Comparison of ENCODE assay signal across 11 mouse cellular contexts in genomic region chr10:5096996-5097753, GRCm38 (mm10). TPM values are rescaled to one million over a fixed set of nuclear protein-coding genes. Genes with fewer than 3 reads are reported as not detected.
DNase-seq lines count a peak whose midpoint lies in the region; ATAC-seq and TF ChIP-seq lines count a peak whose summit lies in the region.
"Had no signal": no experiment of that assay in that cellular context is flagged by ENCODE, and none has a peak within 500 bp of the region (broad histone marks: within the 10 kb centered on the region; RNA-seq: fewer than 3 reads in every experiment).

No protein-coding gene starts in this region.

- no peak overlapping the region for H3K9ac ChIP-seq in kidney, postnatal 0 days (ENCODE audit: low read depth, low read length)
- H3K9ac ChIP-seq: hindbrain, embryonic 14.5 days; liver, embryonic 14.5 days had no signal

- no peak overlapping the region for H3K4me2 ChIP-seq in kidney, postnatal 0 days (ENCODE audit: low read length)
- H3K4me2 ChIP-seq: hindbrain, embryonic 14.5 days had no signal

- no peak overlapping the region for H3K27ac ChIP-seq in kidney, postnatal 0 days
- H3K27ac ChIP-seq in left cerebral cortex, adult 2 months = no peak overlapping the region
- H3K27ac ChIP-seq: hindbrain, embryonic 14.5 days; liver, embryonic 14.5 days had no signal

- H3K4me3 ChIP-seq in kidney, postnatal 0 days (replicated peaks; ENCODE audit: low read depth, low read length) = no peak overlapping the region
- no peak overlapping the region for H3K4me3 ChIP-seq in left cerebral cortex, adult 2 months

- 23% methylated on average over 10 of the region's 10 CpGs for WGBS in kidney, postnatal 0 days

- no peaks in the 10 kb centered on the region for H3K27me3 ChIP-seq in kidney, postnatal 0 days (ENCODE audit: insufficient read depth, low read length)

- H3K4me1 ChIP-seq in kidney, postnatal 0 days (replicated peaks; ENCODE audit: insufficient read depth, low read length) = no peaks in the 10 kb centered on the region

- no peaks in the 10 kb centered on the region for H3K9me3 ChIP-seq in kidney, postnatal 0 days (replicated peaks; ENCODE audit: low read length)

- H3K36me3 ChIP-seq in kidney, postnatal 0 days (ENCODE audit: insufficient read depth, low read length) = no peaks in the 10 kb centered on the region

- intact Hi-C loops in left cerebral cortex, adult 2 months (cut with DNase I) = no loop called here

- TF ChIP-seq CTCF in kidney, postnatal 0 days (IDR thresholded peaks at IDR 0.05; ENCODE audit: low read depth) = no peak
- no peak; the same call in none of the 2 replicates for TF ChIP-seq CTCF in left cerebral cortex, adult 2 months (IDR thresholded peaks at IDR 0.05)

- no peak for ATAC-seq in kidney, postnatal 0 days (replicated peaks; ENCODE audit: low FRiP score, low read depth)

- DNase-seq in kidney, postnatal 0 days (ENCODE audit: low spot score) = peak; percentile 58
- no peak for DNase-seq in kidney, adult 9 months
- peak; percentile 23 for DNase-seq in cerebellum, adult 9-11 months
- peak; percentile 51 for DNase-seq in gastrocnemius, adult 18-20 months (ENCODE audit: low spot score)
- DNase-seq in left cerebral cortex, adult 2 months (ENCODE audit: extremely low spot score in 1 of 2, low spot score in 2 of 2) = peak; percentile 32 to 33
- DNase-seq in thymus, postnatal 25 days = no peak
- DNase-seq in spleen, adult 18-20 months = no peak
- DNase-seq in thymus, postnatal 0 days (ENCODE audit: low spot score) = no peak

RNA-seq across cellular contexts. Expression of gene Gm10097, which starts 28.2 kb away (rescaled TPM):
- polyA plus RNA-seq in kidney, postnatal 0 days (2015; fragmentation: Nextera tagmentation; extraction: Ambion mirVana) = 0.06 TPM in 1 of 2 replicates, not detected in the other
- under 1 TPM; 0.16 to 0.88 TPM for total RNA-seq in gastrocnemius, adult 18-20 months (2021)
- total RNA-seq in left cerebral cortex, adult 2 months (2021) = not detected
- polyA plus RNA-seq in thymus, postnatal 0 days (2015; fragmentation: Nextera tagmentation; extraction: Ambion mirVana) = 0.10 and 0.17 TPM in 2 replicates
- total RNA-seq: neutrophil, adult 5-6 weeks had no signal

Comparison
In these comparisons a context has a peak if more than half of its experiments do, and no peak if none do; other contexts are left out.
1. DNase-seq: peak in kidney, postnatal 0 days (single experiment), cerebellum, adult 9-11 months (single experiment), gastrocnemius, adult 18-20 months (single experiment) and left cerebral cortex, adult 2 months (2 of 2); none in kidney, adult 9 months (single experiment), thymus, postnatal 25 days (single experiment), spleen, adult 18-20 months (0 of 2) and thymus, postnatal 0 days (single experiment).